Mouse (Mus musculus) erythroblast, embryonic 14.5 days (primary cell): Measurements from ENCODE around the gene Ccndbp1. TPM values are rescaled to one million over a fixed set of nuclear protein-coding genes. Genes with fewer than 3 reads are reported as not detected.

Source experiments
- H3K27me3 ChIP-seq: 2 replicates; pipeline ENCODE4 v1.6.1; 2012; ENCODE audit warnings: inconsistent platforms; ENCODE audit not compliant: control insufficient read depth
- H3K36me3 ChIP-seq: 2 replicates; pipeline ENCODE4 v1.6.1; 2012; ENCODE audit warnings: mild to moderate bottlenecking, inconsistent platforms; ENCODE audit not compliant: control insufficient read depth
- H3K4me1 ChIP-seq: 2 replicates; pipeline ENCODE4 v1.6.1; 2012; ENCODE audit warnings: inconsistent platforms; ENCODE audit not compliant: control insufficient read depth
- H3K4me3 ChIP-seq: replicated peaks from 2 replicates; pipeline ENCODE3; 2012; ENCODE audit warnings: moderate library complexity, mild to moderate bottlenecking, inconsistent platforms
- H3K9me3 ChIP-seq: 2 replicates; pipeline ENCODE4 v1.6.1; 2012; ENCODE audit warnings: low read length, inconsistent platforms, mixed read lengths; ENCODE audit not compliant: control insufficient read depth
- GATA1 ChIP-seq: IDR thresholded peaks from 2 replicates; pipeline ENCODE4 v1.6.1; 2012; ENCODE audit warnings: low read length, inconsistent platforms, mixed read lengths
- TAL1 ChIP-seq: IDR thresholded peaks from 3 replicates; pipeline ENCODE4 v1.6.1; 2012; ENCODE audit warnings: low read length, inconsistent platforms, mixed read lengths
- polyA plus RNA-seq: library from polyadenylated mRNA; stranded (reverse); fragments of >175 nt; gene quantifications from 2 replicates; pipeline ENCODE4 v1.2.3, GENCODE M21; 2012

The Ccndbp1 gene
- polyA plus RNA-seq, 1 experiment, result 3.2 TPM

GRCm38 (mm10) chr2:121054060-121054459, 45.9 kb downstream of the Ccndbp1 start:
- TF ChIP-seq GATA1, result peak; percentile 26; the same call in 1 of the 2 replicates
- TF ChIP-seq TAL1, result no peak
- Histone ChIP-seq H3K4me3 (no peak overlapping the region), H3K9me3 (no peaks in the 10 kb centered on the region), H3K36me3 (no peaks in the 10 kb centered on the region), H3K4me1 (peaks cover 37% of the 10 kb centered on the region), H3K27me3 (peaks cover 21% of the 10 kb centered on the region)

- Histone ChIP-seq H3K27me3 (peaks cover 25% of the 10 kb centered on the region), H3K4me1 (peaks cover 36% of the 10 kb centered on the region), H3K4me3 (peak overlapping the region; percentile 15), H3K9me3 (no peaks in the 10 kb centered on the region), H3K36me3 (no peaks in the 10 kb centered on the region)
- TF ChIP-seq GATA1, result no peak
- peak; percentile 38; the same call in 1 of the 3 replicates for TF ChIP-seq TAL1
Measured at GRCm38 (mm10) chr2:121055915-121056314, 47.7 kb downstream of the Ccndbp1 start.

- Histone ChIP-seq H3K4me1 (peaks cover 35% of the 10 kb centered on the region), H3K36me3 (no peaks in the 10 kb centered on the region), H3K9me3 (no peaks in the 10 kb centered on the region), H3K4me3 (no peak overlapping the region), H3K27me3 (peaks cover 23% of the 10 kb centered on the region)
- no peak for TF ChIP-seq GATA1
- TF ChIP-seq TAL1, result no peak
Measured at GRCm38 (mm10) chr2:121057997-121058396, 49.8 kb downstream of the Ccndbp1 start.

GRCm38 (mm10) chr2:121061315-121061714, 53.1 kb downstream of the Ccndbp1 start:
- TF ChIP-seq TAL1 (no peak), GATA1 (no peak)
- Histone ChIP-seq H3K4me1 (peaks cover 7% of the 10 kb centered on the region), H3K9me3 (no peaks in the 10 kb centered on the region), H3K4me3 (no peak overlapping the region), H3K36me3 (no peaks in the 10 kb centered on the region), H3K27me3 (peaks cover 24% of the 10 kb centered on the region)

Other genes with a start within 250 kb of the Ccndbp1 start
- gene Cdan1, start 158.3 kb upstream of the Ccndbp1 start, polyA plus RNA-seq, result 3.4 and 4.8 TPM in 2 replicates
- gene Ttbk2, start 157.8 kb upstream of the Ccndbp1 start, polyA plus RNA-seq, result 0.06 and 0.16 TPM in 2 replicates
- gene Ubr1, start 37.7 kb upstream of the Ccndbp1 start, polyA plus RNA-seq, result 0.79 and 1.3 TPM in 2 replicates
- gene Tmem62, start 31.4 kb upstream of the Ccndbp1 start, polyA plus RNA-seq, result 0.10 TPM in 1 of 2 replicates, not detected in the other
- 11.1 and 14.1 TPM in 2 replicates for gene Epb42, start 28.7 kb downstream of the Ccndbp1 start, polyA plus RNA-seq
- not detected in 2 replicates for gene Tgm5, start 77.4 kb downstream of the Ccndbp1 start, polyA plus RNA-seq
- gene Tgm7, start 101.4 kb downstream of the Ccndbp1 start, polyA plus RNA-seq, result not detected in 2 replicates
- 0.20 and 0.50 TPM in 2 replicates for gene Adal, start 132.0 kb downstream of the Ccndbp1 start, polyA plus RNA-seq
- gene Lcmt2, start 132.2 kb downstream of the Ccndbp1 start, polyA plus RNA-seq, result 0.27 and 0.32 TPM in 2 replicates
- 1.1 and 1.3 TPM in 2 replicates for gene Tubgcp4, start 162.3 kb downstream of the Ccndbp1 start, polyA plus RNA-seq
- gene Zscan29, start 162.7 kb downstream of the Ccndbp1 start, polyA plus RNA-seq, result 0.47 and 0.48 TPM in 2 replicates